Mouse (Mus musculus): ENCODE measurements at regions not wholly inside any gene's neighbourhood (a gene's known extent, or its start where the extent isn't known, plus 50 kb on each side); places are given as distances from the start of the nearest gene placed in this dataset.

GRCm38 (mm10) chr17:29433370-29433769 lies 57.2 kb upstream of the Pim1 start (continued):
- no peak for TF ChIP-seq E2F4 (IDR thresholded peaks at IDR 0.05; ENCODE audit: borderline replicate concordance, low read depth, low read length)
- TF ChIP-seq SMC3 (IDR thresholded peaks at IDR 0.05; ENCODE audit: low read depth, low read length) = no peak
- TF ChIP-seq MYC (IDR thresholded peaks at IDR 0.05; ENCODE audit: low read depth, low read length) = no peak
- TF ChIP-seq USF2 (IDR thresholded peaks at IDR 0.05; ENCODE audit: borderline replicate concordance in 1 of 2, insufficient read depth in 1 of 2, low read depth in 1 of 2, low read length in 2 of 2) = no peak
- TF ChIP-seq ELF1 (IDR thresholded peaks at IDR 0.05; ENCODE audit: low read depth, low read length) = no peak
- TF ChIP-seq NELFE (IDR thresholded peaks at IDR 0.05; ENCODE audit: low read depth, low read length) = no peak
- TF ChIP-seq BHLHE40 (IDR thresholded peaks at IDR 0.05; ENCODE audit: borderline replicate concordance, low read depth, low read length) = peak; percentile 94
- TF ChIP-seq MYB (IDR thresholded peaks at IDR 0.05; ENCODE audit: low read depth, low read length) = no peak
- TF ChIP-seq MEF2A (IDR thresholded peaks at IDR 0.05; ENCODE audit: extremely low read depth, insufficient replicate concordance, low read depth, low read length, poor library complexity, severe bottlenecking) = peak; percentile 60; the same call in 1 of the 2 replicates
- no peak for TF ChIP-seq POLR2A (IDR thresholded peaks at IDR 0.05; ENCODE audit: control insufficient read depth in 1 of 2, insufficient read depth in 1 of 2, low read depth in 1 of 2, low read length in 2 of 2, poor library complexity in 1 of 2)
- peak; percentile 74; the same call in 1 of the 2 replicates for TF ChIP-seq ETS1 (IDR thresholded peaks at IDR 0.05; ENCODE audit: low read depth, low read length)

GRCm38 (mm10) chr17:29434074-29434944 lies 56.2 kb upstream of the Pim1 start:
- H3K4me3 ChIP-seq (ENCODE audit: control insufficient read depth in 1 of 2, insufficient read depth in 1 of 2, low read depth in 2 of 2, low read length in 2 of 2) = no peak overlapping the region
- H3K36me3 ChIP-seq (ENCODE audit: control insufficient read depth in 1 of 2, insufficient read depth in 2 of 2, low read length in 2 of 2) = peaks cover 0 to 16% of the 10 kb centered on the region in 2 experiments; a peak in 2 of 4 replicates
- H3K27me3 ChIP-seq (ENCODE audit: control insufficient read depth in 1 of 2, insufficient read depth in 2 of 2, low read length in 2 of 2) = no peaks in the 10 kb centered on the region
- no peaks in the 10 kb centered on the region for H3K9me3 ChIP-seq (replicated peaks; ENCODE audit: insufficient read depth, low read length)
- no peak overlapping the region for H3K9ac ChIP-seq (ENCODE audit: control insufficient read depth, low read depth, low read length, poor library complexity, severe bottlenecking)
- H3K27ac ChIP-seq (ENCODE audit: control insufficient read depth, low read depth, low read length) = no peak overlapping the region
- no peaks in the 10 kb centered on the region for H3K79me2 ChIP-seq (ENCODE audit: control insufficient read depth, insufficient read depth, low read length, poor library complexity)
- no peak for TF ChIP-seq USF2 (IDR thresholded peaks at IDR 0.05; ENCODE audit: borderline replicate concordance in 1 of 2, insufficient read depth in 1 of 2, low read depth in 1 of 2, low read length in 2 of 2)
- no peak for TF ChIP-seq ZC3H11A (IDR thresholded peaks at IDR 0.05; ENCODE audit: low read depth, low read length)
- TF ChIP-seq CHD1 (IDR thresholded peaks at IDR 0.05; ENCODE audit: low read depth, low read length) = no peak
- no peak for TF ChIP-seq MYB (IDR thresholded peaks at IDR 0.05; ENCODE audit: low read depth, low read length)
- no peak for TF ChIP-seq TBP (IDR thresholded peaks at IDR 0.05; ENCODE audit: low read depth, low read length)
- no peak for TF ChIP-seq JUND (IDR thresholded peaks at IDR 0.05; ENCODE audit: low read depth, low read length)
- no peak for TF ChIP-seq E2F4 (IDR thresholded peaks at IDR 0.05; ENCODE audit: borderline replicate concordance, low read depth, low read length)
- no peak for TF ChIP-seq GATA1 (IDR thresholded peaks at IDR 0.05; ENCODE audit: low read depth, low read length)
- no peak for TF ChIP-seq MEF2A (IDR thresholded peaks at IDR 0.05; ENCODE audit: extremely low read depth, insufficient replicate concordance, low read depth, low read length, poor library complexity, severe bottlenecking)
- no peak for TF ChIP-seq RCOR1 (IDR thresholded peaks at IDR 0.05; ENCODE audit: low read depth, low read length)
- TF ChIP-seq CHD2 (IDR thresholded peaks at IDR 0.05; ENCODE audit: low read length) = no peak
- TF ChIP-seq POLR2AphosphoS2 (IDR thresholded peaks at IDR 0.05; ENCODE audit: low read length) = no peak
- no peak for TF ChIP-seq HCFC1 (IDR thresholded peaks at IDR 0.05; ENCODE audit: low read depth, low read length)
- no peak for TF ChIP-seq ZNF384 (IDR thresholded peaks at IDR 0.05; ENCODE audit: low read depth, low read length)
- TF ChIP-seq NELFE (IDR thresholded peaks at IDR 0.05; ENCODE audit: low read depth, low read length) = no peak
- TF ChIP-seq MAX (IDR thresholded peaks at IDR 0.05; ENCODE audit: low read length) = no peak
- no peak for TF ChIP-seq TCF12 (IDR thresholded peaks at IDR 0.05; ENCODE audit: low read depth, low read length)
- no peak for TF ChIP-seq NRF1 (IDR thresholded peaks at IDR 0.05; ENCODE audit: insufficient read depth, low read depth, low read length, poor library complexity, severe bottlenecking)
- no peak for TF ChIP-seq RAD21 (IDR thresholded peaks at IDR 0.05; ENCODE audit: low read depth, low read length)
- H3K4me1 ChIP-seq (ENCODE audit: control insufficient read depth in 1 of 2, insufficient read depth in 2 of 2, low read length in 2 of 2) = peaks cover 5 to 26% of the 10 kb centered on the region in 2 experiments; a peak in 3 of 4 replicates
- no peak for DNase-seq (ENCODE audit: low read depth, low spot score)
